Mouse (Mus musculus) liver, embryonic 14.5 days (tissue): ENCODE results near the gene Slc17a3. TPM values are rescaled to one million over a fixed set of nuclear protein-coding genes. Genes with fewer than 3 reads are reported as not detected.
A peak's percentile ranks its signal among the peaks of the same experiment; 100 is the strongest.

ENCODE experiments used
- ATAC-seq: fragments of 200-750 bp; cut with Nextera tagmentation; 2 replicates; pipeline ENCODE4 v1.8.0; 2017; ENCODE audit warnings: moderate number of reproducible peaks, mild to moderate bottlenecking, moderate library complexity; ENCODE audit not compliant: insufficient read depth
- DNase-seq, 3 experiments: peaks; one replicate each; pipeline ENCODE4 v3.0.0-alpha.2; 2012 to 2013; ENCODE audit warnings: low read depth in 3 of 3, low spot score in 3 of 3
- H3K27ac ChIP-seq: fragments of 300-500 bp; sonication (generic); 2 replicates; pipeline ENCODE4 v1.5.1; 2014; ENCODE audit warnings: moderate library complexity, mild to moderate bottlenecking, control low read depth, inconsistent platforms
- H3K27me3 ChIP-seq: fragments of 300-500 bp; sonication (generic); 2 replicates; pipeline ENCODE4 v1.6.1; 2014; ENCODE audit warnings: mild to moderate bottlenecking, low read length, moderate library complexity; ENCODE audit not compliant: control insufficient read depth, insufficient read depth
- H3K36me3 ChIP-seq: fragments of 300-500 bp; sonication (generic); replicated peaks from 2 replicates; pipeline ENCODE4 v1.6.1; 2014; ENCODE audit warnings: low read depth; ENCODE audit not compliant: control insufficient read depth, insufficient read depth
- H3K4me1 ChIP-seq, 2 experiments: fragments of 200-500 bp in 1 of 2; fragments of 300-500 bp in 1 of 2; sonication (generic) in 1 of 2; replicated peaks; 2 replicates each; pipeline ENCODE4 v1.6.1; 2012 to 2014; ENCODE audit warnings: antibody characterized with exemption in 1 of 2, inconsistent platforms in 1 of 2, low read length in 1 of 2; ENCODE audit not compliant: control insufficient read depth in 2 of 2, insufficient read depth in 2 of 2
- H3K4me2 ChIP-seq: fragments of 300-500 bp; sonication (generic); 2 replicates; pipeline ENCODE4 v1.6.1; 2014; ENCODE audit warnings: low read depth, mild to moderate bottlenecking, control low read depth, moderate library complexity
- H3K4me3 ChIP-seq, 2 experiments: fragments of 200-500 bp in 1 of 2; fragments of 300-500 bp in 1 of 2; sonication (generic) in 1 of 2; 2 replicates each; pipeline ENCODE4 v1.5.1; 2012 to 2014; ENCODE audit warnings: low read depth in 2 of 2, low read length in 2 of 2, mild to moderate bottlenecking in 2 of 2, control low read depth in 1 of 2, inconsistent platforms in 1 of 2, moderate library complexity in 1 of 2; ENCODE audit not compliant: insufficient read depth in 1 of 2
- H3K9ac ChIP-seq: fragments of 300-500 bp; sonication (generic); replicated peaks from 2 replicates; pipeline ENCODE4 v1.6.1; 2014; ENCODE audit warnings: mild to moderate bottlenecking, control low read depth, moderate library complexity
- H3K9me3 ChIP-seq: fragments of 300-500 bp; sonication (generic); 2 replicates; pipeline ENCODE4 v1.6.1; 2016; ENCODE audit warnings: low read length, mixed read lengths; ENCODE audit not compliant: control insufficient read depth
- CTCF ChIP-seq: IDR thresholded peaks from 2 replicates; pipeline ENCODE4 v1.5.1; 2016; ENCODE audit warnings: antibody characterized with exemption, low read depth, control low read depth
- EP300 ChIP-seq: IDR thresholded peaks from 2 replicates; pipeline ENCODE4 v1.6.1; 2016; ENCODE audit warnings: antibody characterized with exemption, low read depth
- WGBS: fragments of 180-500 bp; shearing (Covaris S2); extraction: QIAGEN DNeasy Blood & Tissue Kit; methylation state at CpG from one replicate; pipeline ENCODE4 v1.1.7; 2014; ENCODE audit not compliant: insufficient replicate concordance; 5-methylcytosine and 5-hydroxymethylcytosine counted together
- polyA plus RNA-seq, 2 experiments: library from polyadenylated mRNA; depleted of rRNA in 1 of 2; stranded (reverse) in 1 of 2; unstranded in 1 of 2; fragments of >200 nt; fragmentation: Nextera tagmentation in 1 of 2; extraction: Ambion mirVana in 1 of 2; gene quantifications; 2 replicates each; pipeline versions ENCODE4 v1.2.1 to v1.2.3; 2012 to 2014

Gene Slc17a3
- polyA plus RNA-seq, 2 experiments, result 3.8 to 4.7 TPM

DNA sequence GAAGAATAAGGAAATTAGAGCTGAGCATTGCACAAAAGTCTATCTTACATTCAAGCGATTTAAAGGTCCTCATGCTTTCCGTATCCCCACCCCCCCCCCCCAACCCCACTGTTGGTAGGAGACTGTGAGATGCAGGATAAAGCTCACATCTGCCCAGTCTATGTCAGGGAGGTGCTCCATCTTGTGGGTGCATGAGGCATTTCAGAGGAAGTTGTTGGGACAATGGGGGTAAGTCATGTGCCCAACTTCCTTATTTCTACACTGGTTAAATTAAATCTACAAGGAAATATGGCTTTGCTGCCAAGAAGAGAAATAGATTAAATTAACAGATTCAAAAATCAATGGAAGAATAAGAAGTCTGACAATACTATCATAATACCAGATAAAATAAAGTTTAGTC, 46.3 kb downstream of the Slc17a3 start:
- H3K36me3 ChIP-seq, result no peaks in the 10 kb centered on the region
- ATAC-seq, result no peak
- peak in 2 of 3 experiments; percentile 22 to 30 for DNase-seq
- H3K27ac ChIP-seq, result no peak overlapping the region
- peak; percentile 64 for TF ChIP-seq CTCF
- no peak for TF ChIP-seq EP300
- no peaks in the 10 kb centered on the region for H3K9me3 ChIP-seq
- H3K4me1 ChIP-seq, result peaks cover 0 to 7% of the 10 kb centered on the region in 2 experiments; a peak in 1 of 4 replicates
- no peak overlapping the region for H3K9ac ChIP-seq
- no peak overlapping the region for H3K4me3 ChIP-seq
- no peak overlapping the region for H3K4me2 ChIP-seq
- H3K27me3 ChIP-seq, result no peaks in the 10 kb centered on the region
- WGBS, result 6% methylated on average over 2 of the region's 2 CpGs

- WGBS, result 47% methylated on average over 3 of the region's 3 CpGs
- Histone ChIP-seq H3K9me3 (no peaks in the 10 kb centered on the region), H3K36me3 (no peaks in the 10 kb centered on the region), H3K4me1 (peaks cover 0 to 7% of the 10 kb centered on the region in 2 experiments; a peak in 1 of 4 replicates), H3K4me3 (no peak overlapping the region), H3K9ac (no peak overlapping the region), H3K27ac (no peak overlapping the region), H3K27me3 (no peaks in the 10 kb centered on the region), H3K4me2 (no peak overlapping the region)
- DNase-seq (no peak), ATAC-seq (peak; percentile 53; the same call in 1 of the 2 replicates)
- TF ChIP-seq CTCF, result no peak
- peak; percentile 15; the same call in 1 of the 2 replicates for TF ChIP-seq EP300
These were observed 47.9 kb downstream of the Slc17a3 start for GRCm38 (mm10) chr13:23887026-23887725.

DNA sequence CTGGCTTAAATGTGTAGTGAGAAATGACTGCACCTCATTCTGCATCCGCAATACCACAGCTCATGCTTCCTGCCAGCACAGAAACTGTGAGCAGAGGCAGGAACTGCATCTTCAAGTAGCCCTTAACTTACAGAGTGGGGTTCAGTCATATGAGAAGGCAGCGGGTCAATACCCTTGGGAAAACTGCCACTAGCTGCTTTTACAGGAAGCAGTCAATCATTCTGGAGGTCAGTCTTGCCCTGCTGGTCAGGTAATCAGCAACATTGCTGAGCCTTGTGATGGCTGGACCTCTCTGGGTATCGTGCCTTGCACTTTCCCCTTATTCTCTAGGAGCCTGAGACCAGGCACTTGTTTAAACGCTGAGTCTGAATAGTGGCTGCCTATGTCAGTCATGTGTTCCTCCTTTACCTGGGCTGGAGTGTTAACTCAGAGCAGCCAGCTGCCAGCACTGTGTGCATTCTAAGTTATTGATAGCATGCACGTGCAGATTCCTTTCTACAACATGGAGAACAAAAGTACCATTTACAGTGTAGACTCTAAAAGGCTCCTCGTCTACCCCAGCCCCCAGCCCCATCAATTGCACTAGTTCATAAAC, 49.9 kb downstream of the Slc17a3 start:
- peaks cover 0 to 7% of the 10 kb centered on the region in 2 experiments; a peak in 3 of 4 replicates for H3K4me1 ChIP-seq
- no peak overlapping the region for H3K4me2 ChIP-seq
- H3K36me3 ChIP-seq, result no peaks in the 10 kb centered on the region
- DNase-seq, result no peak
- H3K9me3 ChIP-seq, result no peaks in the 10 kb centered on the region
- no peak for ATAC-seq
- WGBS, result 49% methylated on average over 6 of the region's 6 CpGs
- H3K27ac ChIP-seq, result no peak overlapping the region
- no peak for TF ChIP-seq CTCF
- TF ChIP-seq EP300, result no peak
- no peaks in the 10 kb centered on the region for H3K27me3 ChIP-seq
- no peak overlapping the region for H3K9ac ChIP-seq
- no peak overlapping the region for H3K4me3 ChIP-seq

- H3K36me3 ChIP-seq, result no peaks in the 10 kb centered on the region
- H3K4me3 ChIP-seq, result no peak overlapping the region
- no peaks in the 10 kb centered on the region for H3K9me3 ChIP-seq
- no peaks in the 10 kb centered on the region for H3K27me3 ChIP-seq
- WGBS, result 38% methylated on average over 9 of the region's 9 CpGs
- no peak overlapping the region for H3K27ac ChIP-seq
- TF ChIP-seq CTCF, result no peak
- TF ChIP-seq EP300, result no peak; the same call in 1 of the 2 replicates
- H3K9ac ChIP-seq, result no peak overlapping the region
- no peak overlapping the region for H3K4me2 ChIP-seq
- no peaks in the 10 kb centered on the region; a peak in 2 of 4 replicates for H3K4me1 ChIP-seq
- ATAC-seq (no peak), DNase-seq (no peak)
These were observed 53.5 kb downstream of the Slc17a3 start for GRCm38 (mm10) chr13:23892592-23893268.

GRCm38 (mm10) chr13:23893269-23893593, 54.0 kb downstream of the Slc17a3 start:
- no peak for TF ChIP-seq EP300

More at GRCm38 (mm10) chr13:23893269-23893593, 54.0 kb downstream of the Slc17a3 start:
- Histone ChIP-seq H3K27me3 (no peaks in the 10 kb centered on the region), H3K4me2 (no peak overlapping the region), H3K9ac (no peak overlapping the region), H3K36me3 (no peaks in the 10 kb centered on the region), H3K27ac (no peak overlapping the region), H3K4me1 (no peaks in the 10 kb centered on the region; a peak in 2 of 4 replicates), H3K9me3 (no peaks in the 10 kb centered on the region), H3K4me3 (no peak overlapping the region)
- WGBS, result 10% methylated on average over 4 of the region's 4 CpGs
- DNase-seq, result no peak
- ATAC-seq, result no peak; the same call in 1 of the 2 replicates
